Mouse (Mus musculus) C2C12 (cell line): ENCODE data around the gene Sema3e.

Experiments used
- CTCF ChIP-seq: IDR thresholded peaks from one replicate; pipeline ENCODE4 v1.5.1; 2011; ENCODE audit not compliant: control insufficient read depth, insufficient read depth, insufficient read length
- MYOG ChIP-seq: IDR thresholded peaks from one replicate; pipeline ENCODE4 v1.6.1; 2011; ENCODE audit not compliant: control insufficient read depth, insufficient read length; ENCODE audit errors: extremely low read depth
- USF1 ChIP-seq: IDR thresholded peaks from one replicate; pipeline ENCODE4 v1.6.1; 2011; ENCODE audit warnings: low read depth, mild to moderate bottlenecking, control low read depth, moderate library complexity

DNA sequence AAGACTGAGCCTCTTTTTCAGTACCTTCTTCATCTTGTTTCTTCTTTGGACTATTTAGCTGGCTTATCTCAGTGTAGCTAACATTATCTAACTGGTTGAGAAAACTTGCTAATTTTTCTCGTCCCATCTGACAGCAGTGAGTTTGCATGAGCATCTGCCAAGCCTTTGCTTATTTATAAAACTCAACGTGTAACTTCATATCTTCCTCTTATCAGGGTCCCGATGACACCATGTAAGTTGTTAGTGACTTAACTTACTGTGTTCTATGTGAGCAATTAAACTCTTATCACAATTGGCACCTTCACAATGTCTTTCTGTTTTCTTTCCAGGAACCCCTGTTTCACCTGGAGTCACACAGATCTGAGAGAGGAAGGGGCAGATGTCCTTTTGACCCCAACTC is 184.9 kb downstream of the Sema3e start:
- TF ChIP-seq MYOG (no peak), CTCF (no peak), USF1 (no peak)
